Mouse (Mus musculus) adrenal gland (tissue): ENCODE measurements around the gene Pde1b.

Experiments
- intact Hi-C: fragments of 180-260 bp; cut with DNase I; formaldehyde crosslinking; loops from one replicate; pipeline ENCODE4 v1.15.1; 2025

Pde1b gene

GRCm38 (mm10) chr15:103503660-103504059 lies 826 bp downstream of the Pde1b start:
- intact Hi-C loops = no loop called here

DNA sequence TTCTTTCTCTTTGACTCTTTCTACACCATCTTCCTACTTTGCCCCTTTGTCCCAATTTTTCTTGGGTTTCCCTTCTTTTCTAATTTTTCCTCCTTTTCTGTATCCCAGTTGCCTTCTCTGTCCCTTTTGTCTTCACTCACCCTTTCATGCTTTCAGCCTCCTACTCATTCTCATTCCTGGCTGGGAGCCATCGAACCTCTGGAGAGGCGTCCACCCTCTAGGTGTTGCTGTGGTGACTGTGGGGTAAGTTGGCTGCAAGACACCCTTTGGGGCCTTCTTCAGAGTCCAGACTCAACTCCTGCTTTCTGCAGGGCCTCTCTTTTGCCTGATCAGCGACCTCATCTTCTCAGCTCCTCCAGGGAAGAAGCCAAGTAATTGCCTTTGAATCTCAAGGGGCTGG lies 6.5 kb downstream of the Pde1b start:
- intact Hi-C loops = no loop called here

GRCm38 (mm10) chr15:103511652-103512051 lies 8.8 kb downstream of the Pde1b start:
- intact Hi-C loops = no loop called here

DNA sequence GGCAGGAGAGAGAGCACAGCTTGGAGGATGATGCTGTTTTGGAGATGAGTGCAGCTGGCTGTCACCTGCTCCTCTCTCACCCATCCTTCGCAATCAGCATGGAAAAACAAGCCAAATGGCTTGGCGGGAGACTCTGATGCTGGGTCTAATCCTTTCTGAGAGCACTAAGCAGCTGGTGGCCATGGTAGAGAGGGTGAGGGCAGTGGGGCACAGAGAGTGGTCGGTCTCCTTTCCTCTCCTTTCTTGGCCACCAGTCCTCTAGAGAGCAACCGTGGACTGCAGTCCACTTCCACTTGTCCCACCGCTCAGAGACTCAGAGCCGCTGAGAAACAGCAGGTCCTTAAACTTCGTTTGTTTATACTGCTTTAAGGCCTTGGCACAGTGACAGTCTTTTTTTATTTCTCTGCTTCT lies 10.8 kb downstream of the Pde1b start:
- intact Hi-C loops = no loop called here

GRCm38 (mm10) chr15:103514119-103514518 lies 11.3 kb downstream of the Pde1b start:
- intact Hi-C loops = no loop called here

DNA sequence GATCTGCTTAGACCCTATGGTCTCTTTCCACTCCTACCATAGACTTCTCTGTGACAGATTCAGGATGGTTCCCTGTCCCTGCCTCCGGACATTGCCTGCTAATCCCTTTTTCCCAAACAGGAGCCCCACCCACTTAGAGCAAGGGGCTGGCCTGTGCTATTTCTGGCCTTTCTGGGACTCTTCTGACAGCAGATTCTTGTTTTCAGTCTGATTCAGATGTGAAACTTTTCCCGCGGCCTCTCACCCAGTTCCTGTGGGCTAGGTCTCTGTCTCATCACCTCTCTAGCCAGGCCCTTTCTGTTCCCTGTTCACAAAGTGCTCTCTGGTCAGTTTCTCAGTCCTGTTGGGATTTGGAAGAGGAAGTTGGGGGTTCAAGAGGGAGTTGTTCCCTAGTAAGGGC lies 12.1 kb downstream of the Pde1b start:
- intact Hi-C loops = no loop called here

DNA sequence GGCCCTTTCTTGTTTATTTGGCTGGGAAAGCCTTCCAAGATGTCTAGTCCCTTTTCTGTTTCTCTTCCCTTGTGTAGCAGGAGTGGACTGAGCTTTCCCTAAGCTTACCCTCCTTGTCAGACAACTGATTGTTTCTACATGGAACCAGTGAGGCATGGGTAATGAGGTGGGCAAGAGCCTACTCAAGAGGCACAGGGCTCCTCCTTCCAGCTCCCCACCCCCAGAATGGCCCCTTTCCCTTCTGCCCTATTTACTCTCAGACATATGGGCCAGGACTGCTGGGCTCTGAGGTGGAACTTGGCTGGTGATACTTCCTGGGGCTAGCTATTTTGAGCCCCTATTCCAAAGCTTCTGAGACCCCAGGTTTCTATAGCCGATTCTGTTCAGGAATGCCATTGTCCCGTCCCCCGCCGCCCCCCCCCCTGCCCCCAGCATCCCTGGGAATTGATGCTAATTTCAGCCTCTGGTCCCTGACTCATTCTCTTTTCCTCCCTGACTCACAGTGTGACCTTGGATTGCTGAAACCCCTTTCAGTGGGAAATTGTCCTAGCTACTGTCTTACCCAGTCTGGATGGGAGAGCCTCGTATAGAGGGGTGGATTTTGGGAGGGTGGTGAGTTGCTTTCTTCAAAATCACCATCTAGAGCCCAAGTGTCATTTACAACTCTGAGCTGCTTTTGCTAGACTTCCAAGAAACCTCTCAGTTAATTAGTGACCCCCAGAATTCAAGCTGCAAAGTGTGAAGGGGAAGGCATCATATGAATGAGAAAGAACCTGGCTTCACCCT lies 16.0 kb downstream of the Pde1b start:
- intact Hi-C loops = no loop called here

- intact Hi-C loops = no loop called here
These were observed 16.8 kb downstream of the Pde1b start for GRCm38 (mm10) chr15:103519386-103520378.

DNA sequence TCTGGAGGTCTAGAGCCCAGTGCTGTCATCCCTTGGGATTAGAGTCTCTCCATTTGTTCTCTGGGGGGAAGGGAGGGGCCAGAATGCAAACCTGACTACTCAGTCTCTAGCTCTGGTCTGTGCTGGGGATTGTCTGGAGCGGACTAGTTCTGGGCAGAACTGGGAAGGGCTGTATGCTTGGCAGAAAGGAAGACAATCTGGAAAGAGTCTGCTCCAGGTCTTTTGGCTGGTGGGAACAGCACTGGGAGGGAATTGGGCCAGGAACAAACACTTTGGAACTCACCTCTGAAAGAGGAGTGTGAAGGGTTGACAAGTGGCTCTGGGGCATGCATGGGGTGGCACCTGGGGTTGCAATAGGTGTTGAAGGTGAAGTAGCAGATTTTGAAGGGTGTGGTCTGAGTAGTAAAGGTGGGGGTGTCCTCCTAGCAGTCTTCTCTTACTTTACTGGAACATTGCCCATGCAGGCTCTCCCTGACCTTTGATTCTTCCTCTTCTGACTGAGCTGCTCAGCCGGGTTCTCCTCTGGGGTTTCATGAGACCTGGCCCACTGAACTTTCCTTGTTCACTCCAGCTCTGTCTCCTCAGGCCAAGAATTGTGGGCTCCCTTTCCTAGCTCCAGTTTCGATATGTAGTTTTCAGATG lies 19.7 kb downstream of the Pde1b start:
- intact Hi-C loops = no loop called here

- intact Hi-C loops = no loop called here
These were observed 20.3 kb downstream of the Pde1b start for GRCm38 (mm10) chr15:103523156-103523555.

DNA sequence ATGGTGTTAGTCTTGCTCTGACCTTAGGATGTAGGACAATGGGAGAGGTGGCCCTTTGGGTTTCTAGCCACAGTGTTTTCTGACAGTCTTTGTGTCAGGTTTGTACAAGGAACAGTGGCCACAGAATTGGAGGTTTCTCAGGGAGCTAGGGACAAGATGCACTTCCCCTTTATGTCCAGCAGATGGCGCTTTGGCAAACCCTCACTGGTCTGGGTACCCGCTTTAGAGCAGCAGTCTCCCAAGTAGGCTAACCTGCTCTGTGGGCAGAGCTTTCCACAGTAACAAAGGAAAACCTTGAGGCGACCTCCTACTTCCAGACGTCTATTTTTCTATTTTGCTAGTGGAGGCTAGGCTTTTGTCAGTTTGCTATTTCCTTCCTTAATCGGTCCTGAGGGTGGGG lies 27.5 kb downstream of the Pde1b start:
- intact Hi-C loops = loop anchor here (5.0 kb wide), 1 partner anchor 48 kb away; no protein-coding TSS in a partner anchor

- intact Hi-C loops = loop anchor here (5.0 kb wide), 1 partner anchor 52 kb away; no protein-coding TSS in a partner anchor
These were observed 31.3 kb downstream of the Pde1b start for GRCm38 (mm10) chr15:103534054-103534620.

DNA sequence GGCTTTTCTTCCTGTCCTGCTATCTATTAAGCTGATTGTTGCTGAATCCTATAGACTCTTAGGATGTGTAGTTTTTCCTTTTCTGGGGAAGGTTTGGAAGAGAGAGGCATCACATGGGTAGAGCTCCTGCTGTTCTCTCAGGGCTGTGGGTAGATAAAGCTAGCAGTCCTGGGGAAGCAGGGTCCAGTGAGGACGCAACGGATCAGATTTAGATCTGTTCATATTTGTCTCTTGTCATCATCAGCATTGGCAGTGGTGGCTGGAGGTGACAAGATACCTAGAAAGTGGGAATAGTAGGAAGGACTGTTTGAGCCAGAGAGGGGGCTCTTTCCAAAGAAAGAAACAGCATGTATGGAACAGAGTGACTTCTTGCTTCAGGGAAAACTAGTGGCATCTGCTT lies 32.2 kb downstream of the Pde1b start:
- intact Hi-C loops = no loop called here

DNA sequence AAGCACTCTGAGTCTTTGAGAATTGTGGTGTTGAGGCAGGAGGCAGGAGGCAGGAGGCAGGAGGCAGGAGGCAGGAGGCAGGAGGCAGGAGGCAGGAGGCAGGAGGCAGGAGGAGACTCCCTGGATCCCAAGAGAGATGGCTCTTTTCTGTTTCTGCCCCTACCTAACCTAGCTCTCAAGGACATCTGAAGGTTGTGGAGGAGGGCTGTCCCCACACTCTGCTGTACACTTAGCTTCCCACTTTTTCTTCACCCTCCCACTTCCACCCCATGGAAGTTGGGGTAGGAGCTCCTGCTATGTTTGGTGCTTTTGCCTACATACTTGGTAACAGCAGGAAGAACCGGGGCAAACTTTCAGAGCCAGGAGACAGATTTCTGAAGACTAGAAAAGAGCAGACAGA lies 33.0 kb downstream of the Pde1b start:
- intact Hi-C loops = no loop called here

GRCm38 (mm10) chr15:103536456-103536855 lies 33.6 kb downstream of the Pde1b start:
- intact Hi-C loops = no loop called here

- intact Hi-C loops = no loop called here
These were observed 34.4 kb downstream of the Pde1b start for GRCm38 (mm10) chr15:103537011-103537821.

- intact Hi-C loops = no loop called here
These were observed 35.0 kb downstream of the Pde1b start, which contains the start of gene Ppp1r1a for GRCm38 (mm10) chr15:103537822-103538213. Gene Ppp1r1a (minus strand): TSS chr15:103538003.

- intact Hi-C loops = no loop called here
These were observed 36.4 kb downstream of the Pde1b start for GRCm38 (mm10) chr15:103539259-103539658.

GRCm38 (mm10) chr15:103540646-103541045 lies 37.8 kb downstream of the Pde1b start:
- intact Hi-C loops = no loop called here

DNA sequence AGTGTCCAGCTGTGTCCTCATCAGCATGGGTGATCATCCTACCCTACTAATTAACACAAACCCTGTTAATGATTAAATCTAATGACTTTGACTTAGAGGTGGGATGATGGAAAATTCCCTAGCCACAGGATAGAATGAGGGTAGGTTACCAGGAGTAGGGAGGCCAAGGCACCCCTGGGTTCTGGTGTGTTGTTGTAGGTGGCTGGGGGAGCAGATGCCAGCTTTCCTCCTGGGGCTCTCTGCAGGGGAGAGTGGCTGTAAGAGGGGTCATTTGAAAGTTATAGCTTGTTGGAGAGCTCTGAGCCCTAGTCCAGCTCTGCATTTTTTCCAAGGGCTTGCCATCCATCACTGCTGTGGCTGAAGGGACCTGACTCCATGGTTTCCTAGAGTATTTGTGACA lies 39.7 kb downstream of the Pde1b start:
- intact Hi-C loops = no loop called here
